Mouse (Mus musculus) duodenum, adult 2 months (tissue): ENCODE results near the gene Atp5l. TPM values are rescaled to one million over a fixed set of nuclear protein-coding genes. Genes with fewer than 3 reads are reported as not detected.

Experiments
- polyA plus RNA-seq: library from polyadenylated mRNA; depleted of rRNA; stranded (reverse); fragments of >200 nt; gene quantifications from 2 replicates; pipeline ENCODE4 v1.2.3, GENCODE M21; 2012; ENCODE audit warnings: low replicate concordance; rRNA removed

Gene Atp5l
- polyA plus RNA-seq: 155 and 339 TPM in 2 replicates

DNA sequence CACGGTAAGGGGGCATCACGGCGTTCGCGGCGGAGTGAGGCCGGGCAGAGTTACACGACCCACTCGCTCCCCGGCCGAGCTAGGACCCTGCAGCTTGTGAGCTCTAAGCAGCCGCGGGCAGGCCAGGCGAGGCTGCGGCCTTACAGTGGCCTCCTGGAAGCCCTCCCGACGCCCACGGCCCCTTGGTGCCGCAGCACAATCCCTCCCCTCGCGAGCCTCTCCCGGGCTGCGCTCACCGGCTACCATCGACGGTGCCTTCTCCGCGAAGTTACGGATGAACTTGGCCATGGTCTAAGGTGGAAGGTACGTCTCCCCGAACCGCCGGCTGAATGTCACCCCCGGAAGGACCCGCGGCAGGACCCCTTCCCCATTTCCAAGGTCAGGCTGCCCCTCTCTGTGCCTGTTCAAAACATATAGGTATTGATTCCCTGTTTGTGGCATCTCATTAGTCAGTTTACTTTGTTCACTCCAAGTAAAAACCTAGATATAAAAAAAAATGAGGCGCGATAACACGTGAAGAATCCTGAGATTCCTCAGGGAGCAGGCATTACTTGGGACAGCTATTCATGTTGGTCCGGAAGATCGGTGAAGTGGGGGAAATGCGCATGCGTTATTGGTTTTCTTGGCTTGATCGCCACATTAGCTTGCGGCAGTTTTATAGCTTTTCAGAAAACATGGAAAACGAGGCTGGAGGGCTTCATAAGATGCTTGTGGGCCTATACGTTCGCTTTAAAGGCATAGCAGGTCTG, at the start of gene Atp5l:
Gene Atp5l, minus strand, starts transcription at position 369 of the 749 bp plus-strand sequence.

DNA sequence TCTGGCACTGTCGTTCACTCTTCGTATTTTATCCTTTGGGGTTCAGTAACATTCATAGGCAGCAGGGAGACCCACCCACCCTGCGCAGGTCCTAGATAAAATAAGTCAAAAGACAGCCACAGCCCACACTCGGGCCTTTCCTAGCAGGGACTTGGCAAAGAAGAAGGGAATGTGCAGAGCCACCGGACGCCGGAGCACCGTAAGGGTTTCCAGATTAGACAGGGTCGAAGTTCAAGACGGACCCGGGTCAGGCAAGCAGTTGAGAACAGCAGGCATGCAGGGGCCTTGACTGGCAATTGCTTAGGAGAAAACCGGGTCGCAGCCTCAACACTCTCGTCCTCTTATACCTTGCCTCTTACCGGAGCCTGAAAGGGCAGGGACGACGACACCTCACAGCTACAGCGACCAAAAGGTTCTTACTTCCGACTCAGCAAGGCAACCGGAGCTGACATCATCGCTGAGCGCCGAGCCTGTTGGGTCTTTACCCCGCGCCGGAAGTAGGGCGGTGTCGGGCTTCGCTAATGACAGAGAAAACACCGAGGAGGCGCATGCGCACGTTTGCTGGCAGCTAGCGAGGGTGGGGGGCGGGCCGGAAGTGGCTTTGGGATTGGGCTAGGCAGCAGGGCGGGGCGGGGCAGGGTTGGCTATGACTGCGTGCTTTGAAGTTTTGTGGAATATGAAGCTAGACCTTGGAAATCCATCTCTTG, 44.7 kb upstream of the Atp5l start, which contains the start of gene Ube4a:
Gene Ube4a, minus strand, starts transcription at position 475 of the 707 bp plus-strand sequence.

DNA sequence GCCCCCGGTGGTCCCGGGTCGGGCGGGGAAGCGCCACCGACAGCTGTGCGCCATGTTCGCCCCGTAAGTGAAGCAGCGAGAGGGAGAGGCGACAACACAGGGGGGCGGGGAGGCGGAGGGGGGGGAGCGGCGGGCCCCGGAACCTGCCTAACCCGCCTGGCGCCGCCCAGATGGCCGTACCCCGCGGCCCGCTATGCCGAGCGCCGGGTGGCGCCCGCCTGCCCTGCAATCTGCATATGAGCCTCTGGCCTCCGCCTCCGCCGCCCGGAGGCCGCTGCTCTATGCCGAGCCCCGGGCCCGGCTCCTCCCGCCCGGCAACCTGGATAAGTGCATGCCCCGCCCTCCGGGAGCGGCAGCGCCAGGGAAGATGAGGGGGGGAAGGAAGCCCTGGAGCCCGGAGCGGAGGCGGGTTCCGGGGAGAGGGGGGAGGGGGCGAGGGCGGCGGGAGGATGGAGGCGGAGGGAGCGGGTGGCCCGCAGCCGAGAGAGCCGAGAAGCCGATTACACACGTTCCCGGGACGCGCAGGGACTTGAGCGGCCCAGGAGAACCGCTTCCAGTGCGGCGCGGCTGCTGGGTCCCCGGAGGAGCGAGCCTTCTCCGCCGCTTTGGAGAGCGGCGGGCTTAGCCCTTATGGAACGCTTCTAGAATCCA, 39.2 kb downstream of the Atp5l start, which contains the start of gene Kmt2a:
Gene Kmt2a, minus strand, starts transcription at position 76 of the 651 bp plus-strand sequence.

Other genes with a start within 250 kb of the Atp5l start
- 162 and 448 TPM in 2 replicates for gene Treh, start 247.5 kb downstream of the Atp5l start, polyA plus RNA-seq
- 37.7 and 70.1 TPM in 2 replicates for gene Phldb1, start 185.5 kb downstream of the Atp5l start, polyA plus RNA-seq
- 23.4 and 24.5 TPM in 2 replicates for gene Arcn1, start 152.9 kb downstream of the Atp5l start, polyA plus RNA-seq
- gene Ift46, start 152.8 kb downstream of the Atp5l start, polyA plus RNA-seq: 17.6 and 24.9 TPM in 2 replicates
- 5.6 and 6.3 TPM in 2 replicates for gene Tmem25, start 121.4 kb downstream of the Atp5l start, polyA plus RNA-seq
- gene Ttc36, start 117.7 kb downstream of the Atp5l start, polyA plus RNA-seq: 10.9 and 18.2 TPM in 2 replicates
- gene Kmt2a, start 39.4 kb downstream of the Atp5l start, polyA plus RNA-seq: 4.2 and 8.4 TPM in 2 replicates
- 3.0 and 4.0 TPM in 2 replicates for gene Ube4a, start 44.9 kb upstream of the Atp5l start, polyA plus RNA-seq
- 0.65 and 1.6 TPM in 2 replicates for gene Cd3g, start 59.7 kb upstream of the Atp5l start, polyA plus RNA-seq
- gene Cd3d, start 61.0 kb upstream of the Atp5l start, polyA plus RNA-seq: 0.64 and 2.9 TPM in 2 replicates
- gene Cd3e, start 88.9 kb upstream of the Atp5l start, polyA plus RNA-seq: 5.1 and 13.8 TPM in 2 replicates
- gene Mpzl2, start 119.1 kb upstream of the Atp5l start, polyA plus RNA-seq: 7.6 and 16.9 TPM in 2 replicates
- 1.5 and 2.1 TPM in 2 replicates for gene Mpzl3, start 134.4 kb upstream of the Atp5l start, polyA plus RNA-seq
- gene Jaml, start 158.4 kb upstream of the Atp5l start, polyA plus RNA-seq: 1.2 TPM in 2 replicates
- 0.71 and 0.75 TPM in 2 replicates for gene Scn2b, start 197.0 kb upstream of the Atp5l start, polyA plus RNA-seq
- 0.05 TPM in 1 of 2 replicates, not detected in the other for gene Scn4b, start 217.7 kb upstream of the Atp5l start, polyA plus RNA-seq